Mouse (Mus musculus) neural tube, embryonic 11.5 days (tissue): ENCODE results near the gene Spsb3. TPM values are rescaled to one million over a fixed set of nuclear protein-coding genes. Genes with fewer than 3 reads are reported as not detected.
A peak's percentile ranks its signal among the peaks of the same experiment; 100 is the strongest.

Source experiments
- ATAC-seq: fragments of 200-750 bp; cut with Nextera tagmentation; 2 replicates; pipeline ENCODE4 v1.8.0; 2017; ENCODE audit warnings: moderate number of reproducible peaks, mild to moderate bottlenecking, moderate TSS enrichment, moderate library complexity; ENCODE audit not compliant: insufficient read depth, low FRiP score, low TSS enrichment
- DNase-seq: peaks from one replicate; pipeline ENCODE4 v3.0.0-alpha.2; 2015; ENCODE audit warnings: low spot score
- H3K27ac ChIP-seq: fragments of 300-500 bp; sonication (generic); 2 replicates; pipeline ENCODE4 v1.5.1; 2014; ENCODE audit warnings: low read depth, mild to moderate bottlenecking, low read length
- H3K27me3 ChIP-seq: fragments of 300-500 bp; sonication (generic); 2 replicates; pipeline ENCODE4 v1.6.1; 2014; ENCODE audit warnings: mild to moderate bottlenecking, low read length, mixed read lengths; ENCODE audit not compliant: control insufficient read depth, insufficient read depth
- H3K36me3 ChIP-seq: fragments of 300-500 bp; sonication (generic); 2 replicates; pipeline ENCODE4 v1.6.1; 2014; ENCODE audit warnings: mild to moderate bottlenecking, low read length, moderate library complexity, mixed read lengths; ENCODE audit not compliant: control insufficient read depth, insufficient read depth
- H3K4me1 ChIP-seq: fragments of 300-500 bp; sonication (generic); 2 replicates; pipeline ENCODE4 v1.6.1; 2014; ENCODE audit warnings: low read length, mixed read lengths; ENCODE audit not compliant: control insufficient read depth, insufficient read depth
- H3K4me2 ChIP-seq: fragments of 300-500 bp; sonication (generic); 2 replicates; pipeline ENCODE4 v1.6.1; 2014; ENCODE audit warnings: low read depth, mild to moderate bottlenecking, moderate library complexity
- H3K4me3 ChIP-seq: fragments of 300-500 bp; sonication (generic); 2 replicates; pipeline ENCODE4 v1.5.1; 2014; ENCODE audit warnings: low read depth, low read length
- H3K9ac ChIP-seq: fragments of 300-500 bp; sonication (generic); 2 replicates; pipeline ENCODE4 v1.6.1; 2014; ENCODE audit warnings: mild to moderate bottlenecking, low read length
- H3K9me3 ChIP-seq: fragments of 300-500 bp; sonication (generic); 2 replicates; pipeline ENCODE4 v1.6.1; 2016; ENCODE audit warnings: low read length; ENCODE audit not compliant: control insufficient read depth
- WGBS: fragments of 180-500 bp; shearing (Covaris S2); extraction: QIAGEN DNeasy Blood & Tissue Kit; methylation state at CpG from one replicate; pipeline ENCODE4 v1.1.7; 2014; 5-methylcytosine and 5-hydroxymethylcytosine counted together
- polyA plus RNA-seq: library from polyadenylated mRNA; unstranded; fragments of >200 nt; fragmentation: Nextera tagmentation; extraction: Ambion mirVana; gene quantifications from 2 replicates; pipeline ENCODE4 v1.2.1, GENCODE M21; 2014

The Spsb3 gene
- polyA plus RNA-seq, result 45.2 and 49.6 TPM in 2 replicates

GRCm38 (mm10) chr17:24886134-24886931 is at the start of gene Spsb3, which contains the start of gene Nubp2:
Gene Spsb3, plus strand, starts transcription at chr17:24886643.
Gene Nubp2, minus strand, starts transcription at chr17:24886349.
- peaks cover 11% of the 10 kb centered on the region for H3K36me3 ChIP-seq
- peak within 1 kb of the TSS; percentile 87 for H3K9ac ChIP-seq
- WGBS, result under 1% methylated on average over 62 of the region's 69 CpGs
- H3K27ac ChIP-seq, result 0 out of 2 replicates have a peak within 1 kb of the TSS, but pooled peaks have one; percentile 34
- DNase-seq, result peak; percentile 96
- H3K4me3 ChIP-seq, result peak within 1 kb of the TSS; percentile 88
- H3K9me3 ChIP-seq, result no peaks in the 10 kb centered on the region
- ATAC-seq, result peak; percentile 94
- peak within 1 kb of the TSS; percentile 92 for H3K4me2 ChIP-seq
- no peaks in the 10 kb centered on the region for H3K27me3 ChIP-seq
- peaks cover 14% of the 10 kb centered on the region for H3K4me1 ChIP-seq

DNA sequence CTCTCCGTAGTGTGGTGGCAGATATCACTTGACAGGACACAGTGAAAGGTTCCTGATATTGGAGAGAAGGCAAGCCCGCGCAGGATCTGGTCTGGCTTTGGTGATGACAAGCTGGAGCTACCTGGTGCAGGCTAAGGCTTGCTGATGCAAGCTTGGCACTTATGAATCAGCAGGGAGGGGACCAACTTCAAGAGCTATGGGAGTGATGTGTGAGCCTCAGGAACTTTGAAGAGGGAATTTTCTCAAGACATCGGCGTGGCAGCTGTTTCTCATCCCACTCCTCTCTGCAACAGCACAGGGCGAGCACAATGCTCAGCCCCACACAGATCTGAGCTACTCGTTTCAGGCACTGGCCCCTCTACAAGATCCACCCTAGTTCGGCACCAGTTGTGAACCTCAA is 46.6 kb upstream of the Spsb3 start, which contains the start of gene Hagh:
Gene Hagh, plus strand, starts transcription at position 302 of the 400 bp plus-strand sequence.
- Histone ChIP-seq H3K27me3 (no peaks in the 10 kb centered on the region), H3K9me3 (no peaks in the 10 kb centered on the region), H3K27ac (no peak within 1 kb of the TSS), H3K4me3 (no peak within 1 kb of the TSS), H3K4me2 (no peak within 1 kb of the TSS), H3K9ac (no peak within 1 kb of the TSS), H3K36me3 (no peaks in the 10 kb centered on the region), H3K4me1 (no peaks in the 10 kb centered on the region)
- ATAC-seq, result no peak
- no peak for DNase-seq
- WGBS, result 69% methylated on average over 8 of the region's 8 CpGs

- H3K27ac ChIP-seq, result no peak overlapping the region
These were observed 46.1 kb upstream of the Spsb3 start for GRCm38 (mm10) chr17:24840341-24840740.

DNA sequence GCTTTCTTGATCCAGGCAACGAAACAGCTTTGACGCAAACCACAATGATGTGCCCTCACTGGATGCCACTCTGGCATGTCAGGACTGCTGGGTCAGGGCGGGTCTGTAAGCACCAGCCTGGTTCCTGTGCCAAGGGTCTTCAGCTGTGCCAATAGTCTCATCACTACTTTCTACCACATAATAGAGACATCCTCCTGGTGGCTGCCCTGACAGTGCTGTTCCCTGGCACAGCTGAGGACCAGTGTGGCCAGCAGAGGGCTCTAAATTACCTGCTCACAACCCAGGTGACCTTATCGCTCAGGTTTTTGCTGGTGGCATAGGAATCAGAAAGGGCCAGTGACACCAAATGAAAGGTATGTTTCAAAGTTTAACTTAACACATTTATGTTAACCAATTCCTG is 45.3 kb upstream of the Spsb3 start:
- Histone ChIP-seq H3K4me1 (no peaks in the 10 kb centered on the region), H3K4me3 (no peak overlapping the region), H3K36me3 (no peaks in the 10 kb centered on the region), H3K27me3 (no peaks in the 10 kb centered on the region), H3K4me2 (no peak overlapping the region), H3K9ac (no peak overlapping the region), H3K9me3 (no peaks in the 10 kb centered on the region), H3K27ac (no peak overlapping the region)
- 53% methylated on average over 4 of the region's 4 CpGs for WGBS
- ATAC-seq (no peak), DNase-seq (no peak)

More at GRCm38 (mm10) chr17:24840341-24840740, 46.1 kb upstream of the Spsb3 start:
- H3K9me3 ChIP-seq, result no peaks in the 10 kb centered on the region
- no peak for DNase-seq
- H3K36me3 ChIP-seq, result no peaks in the 10 kb centered on the region
- no peak for ATAC-seq
- H3K4me1 ChIP-seq, result no peaks in the 10 kb centered on the region
- no peak overlapping the region for H3K4me3 ChIP-seq
- 66% methylated on average over 5 of the region's 5 CpGs for WGBS
- no peak overlapping the region for H3K4me2 ChIP-seq
- H3K27me3 ChIP-seq, result no peaks in the 10 kb centered on the region
- no peak overlapping the region for H3K9ac ChIP-seq

DNA sequence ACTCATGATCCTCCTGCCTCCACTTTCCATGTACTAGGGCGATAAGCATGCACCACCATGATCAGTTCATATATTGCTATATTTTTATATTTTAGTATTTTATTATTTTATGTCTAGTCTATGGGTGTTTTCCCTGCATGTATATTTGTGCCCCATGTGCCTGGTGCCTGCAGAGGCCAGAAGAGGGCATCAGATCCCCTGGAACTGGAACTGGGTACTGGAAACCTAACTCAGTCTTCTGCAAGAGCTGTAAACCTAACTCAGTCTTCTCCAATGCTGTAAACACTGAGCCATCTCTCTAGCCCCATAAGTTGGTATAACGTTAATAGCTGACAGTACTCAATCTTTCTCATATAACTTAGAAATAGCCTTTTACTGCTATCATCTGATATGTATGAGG is 43.8 kb upstream of the Spsb3 start:
- Histone ChIP-seq H3K9ac (no peak overlapping the region), H3K27me3 (no peaks in the 10 kb centered on the region), H3K36me3 (no peaks in the 10 kb centered on the region), H3K4me3 (no peak overlapping the region), H3K4me2 (no peak overlapping the region), H3K27ac (no peak overlapping the region), H3K9me3 (no peaks in the 10 kb centered on the region), H3K4me1 (no peaks in the 10 kb centered on the region)
- no peak for DNase-seq
- WGBS, result 57% methylated on average over 2 of the region's 2 CpGs
- no peak for ATAC-seq

DNA sequence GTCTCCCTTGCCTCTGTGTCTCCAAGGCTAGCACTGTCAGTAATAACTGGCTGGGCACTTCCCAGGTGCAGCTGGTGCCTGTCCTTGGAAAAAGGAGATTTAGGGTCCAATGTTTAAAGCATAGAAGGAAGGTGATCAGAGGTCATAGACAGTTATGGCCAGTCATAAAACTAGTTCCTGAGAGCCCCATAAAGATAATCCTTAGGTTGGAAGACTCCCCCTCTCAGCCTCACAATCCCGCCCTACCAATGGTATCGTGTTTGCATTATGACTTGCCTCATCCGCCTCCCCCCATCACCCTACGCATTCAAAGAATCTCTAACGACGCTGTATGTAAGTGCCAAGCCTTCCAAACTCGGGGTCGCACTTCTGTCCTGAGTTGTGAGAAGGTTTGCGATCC is 41.9 kb upstream of the Spsb3 start:
- no peak overlapping the region for H3K9ac ChIP-seq
- DNase-seq (no peak), ATAC-seq (no peak)
- peaks cover 2% of the 10 kb centered on the region; the same call in 1 of the 2 replicates for H3K4me1 ChIP-seq
- no peaks in the 10 kb centered on the region for H3K27me3 ChIP-seq
- no peak overlapping the region for H3K4me3 ChIP-seq
- H3K27ac ChIP-seq, result no peak overlapping the region
- no peak overlapping the region for H3K4me2 ChIP-seq
- H3K36me3 ChIP-seq, result no peaks in the 10 kb centered on the region
- no peaks in the 10 kb centered on the region for H3K9me3 ChIP-seq
- WGBS, result 46% methylated on average over 9 of the region's 9 CpGs

DNA sequence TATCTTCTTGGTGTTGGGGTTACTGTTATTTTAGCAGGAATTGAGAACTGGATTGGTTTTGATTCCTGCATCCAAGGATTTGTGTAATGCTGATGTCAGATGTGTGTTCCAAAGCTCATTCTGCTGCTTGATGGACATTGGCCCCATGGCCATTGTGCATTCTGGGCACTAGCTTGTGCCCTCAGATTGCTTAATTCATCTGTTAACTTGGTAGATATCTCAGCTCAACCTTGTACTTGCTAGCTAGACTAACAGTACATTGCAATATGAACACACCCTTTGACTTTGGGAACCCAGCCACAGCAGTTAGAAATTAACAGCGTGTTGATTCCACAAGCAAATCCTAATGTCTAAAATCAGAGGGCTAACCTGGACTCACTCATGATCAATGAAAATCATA is 39.1 kb upstream of the Spsb3 start:
- no peaks in the 10 kb centered on the region for H3K9me3 ChIP-seq
- no peak overlapping the region for H3K4me2 ChIP-seq
- DNase-seq (no peak), ATAC-seq (no peak)
- peaks cover 2% of the 10 kb centered on the region; the same call in 1 of the 2 replicates for H3K4me1 ChIP-seq
- H3K27ac ChIP-seq, result no peak overlapping the region
- no peak overlapping the region for H3K9ac ChIP-seq
- H3K27me3 ChIP-seq, result no peaks in the 10 kb centered on the region
- H3K4me3 ChIP-seq, result no peak overlapping the region
- 89% methylated on average over 1 of the region's 1 CpGs for WGBS
- no peaks in the 10 kb centered on the region for H3K36me3 ChIP-seq

GRCm38 (mm10) chr17:24848600-24849031 is 37.8 kb upstream of the Spsb3 start:
- H3K9me3 ChIP-seq, result no peaks in the 10 kb centered on the region
- H3K27me3 ChIP-seq, result no peaks in the 10 kb centered on the region
- H3K4me2 ChIP-seq, result peak overlapping the region; percentile 81; the same call in 1 of the 2 replicates
- no peaks in the 10 kb centered on the region for H3K36me3 ChIP-seq
- peaks cover 2% of the 10 kb centered on the region; the same call in 1 of the 2 replicates for H3K4me1 ChIP-seq
- no peak overlapping the region for H3K9ac ChIP-seq
- ATAC-seq, result no peak
- no peak for DNase-seq
- no peak overlapping the region for H3K4me3 ChIP-seq
- no peak overlapping the region for H3K27ac ChIP-seq

- H3K36me3 ChIP-seq, result no peaks in the 10 kb centered on the region
- ATAC-seq (peak; percentile 51; the same call in 1 of the 2 replicates), DNase-seq (no peak)
- WGBS, result under 1% methylated on average over 21 of the region's 21 CpGs
- H3K4me1 ChIP-seq, result peaks cover 2% of the 10 kb centered on the region; the same call in 1 of the 2 replicates
- peak overlapping the region; percentile 83 for H3K27ac ChIP-seq
- no peaks in the 10 kb centered on the region for H3K9me3 ChIP-seq
- H3K27me3 ChIP-seq, result no peaks in the 10 kb centered on the region
- H3K9ac ChIP-seq, result peak overlapping the region; percentile 78
- H3K4me2 ChIP-seq, result peak overlapping the region; percentile 81
- H3K4me3 ChIP-seq, result peak overlapping the region; percentile 64
These were observed 36.7 kb upstream of the Spsb3 start for GRCm38 (mm10) chr17:24849733-24850064.
